Mouse (Mus musculus): ENCODE measurements around the gene Sart3. TPM values are rescaled to one million over a fixed set of nuclear protein-coding genes. Genes with fewer than 3 reads are reported as not detected.
"Not testable (repeated sequence)": the region's sequence is repeated elsewhere in the genome, so short reads cannot be mapped to it uniquely, and the experiment has no call there.

Gene Sart3
- polyA plus RNA-seq (2012; rRNA removed): 39.0 and 44.1 TPM in 2 replicates

DNA sequence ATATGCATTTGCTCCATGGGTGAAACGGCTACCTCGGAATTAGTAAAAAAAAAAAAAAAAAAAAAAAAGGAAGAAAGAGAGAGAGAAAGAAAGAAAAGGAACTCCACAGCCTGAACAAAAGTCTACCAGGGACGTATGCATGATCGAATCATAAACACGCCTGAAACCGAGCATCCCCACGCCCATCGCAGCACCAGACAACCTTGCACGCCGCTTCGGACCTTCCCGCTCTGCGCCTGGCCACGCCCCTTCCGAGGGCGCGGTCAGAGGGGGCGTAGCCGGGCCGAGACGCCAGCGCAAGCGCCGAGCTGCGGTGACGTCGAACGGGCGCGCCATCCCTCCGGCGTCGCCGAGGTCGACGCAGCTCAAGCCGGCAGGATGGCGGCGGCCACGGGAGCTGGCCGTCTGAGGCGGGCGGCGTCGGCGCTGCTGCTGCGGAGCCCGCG lies at the start of gene Sart3, which contains the start of gene Iscu:
Gene Sart3, minus strand, starts transcription at position 61 of the 446 bp plus-strand sequence.
Gene Iscu, plus strand, starts transcription at position 299 of the 446 bp plus-strand sequence.
- peak; percentile 79 to 94 for DNase-seq (ENCODE audit: extremely low spot score in 1 of 2, low spot score in 1 of 2)

DNA sequence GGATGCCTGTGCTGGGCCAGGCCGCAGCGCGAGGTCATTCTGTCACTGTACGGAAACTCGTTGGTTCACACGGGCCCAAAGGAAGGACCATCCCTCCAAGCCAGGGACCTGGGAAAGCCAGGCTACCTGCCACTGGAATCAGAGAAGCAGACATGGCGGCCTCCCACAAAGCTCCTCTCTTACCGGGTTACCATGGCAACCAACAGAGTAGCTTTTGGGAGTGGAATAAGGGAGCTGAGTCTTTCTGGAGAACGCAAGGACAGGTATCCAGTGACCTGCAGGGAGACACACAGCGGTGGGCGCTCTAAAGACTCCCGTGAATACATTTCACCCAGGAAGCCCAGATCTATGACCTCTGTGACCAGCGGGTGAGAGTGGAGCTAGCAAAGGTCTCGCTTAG lies 46.3 kb upstream of the Sart3 start:
- no peak for DNase-seq (ENCODE audit: extremely low spot score in 1 of 2, low spot score in 1 of 2)

DNA sequence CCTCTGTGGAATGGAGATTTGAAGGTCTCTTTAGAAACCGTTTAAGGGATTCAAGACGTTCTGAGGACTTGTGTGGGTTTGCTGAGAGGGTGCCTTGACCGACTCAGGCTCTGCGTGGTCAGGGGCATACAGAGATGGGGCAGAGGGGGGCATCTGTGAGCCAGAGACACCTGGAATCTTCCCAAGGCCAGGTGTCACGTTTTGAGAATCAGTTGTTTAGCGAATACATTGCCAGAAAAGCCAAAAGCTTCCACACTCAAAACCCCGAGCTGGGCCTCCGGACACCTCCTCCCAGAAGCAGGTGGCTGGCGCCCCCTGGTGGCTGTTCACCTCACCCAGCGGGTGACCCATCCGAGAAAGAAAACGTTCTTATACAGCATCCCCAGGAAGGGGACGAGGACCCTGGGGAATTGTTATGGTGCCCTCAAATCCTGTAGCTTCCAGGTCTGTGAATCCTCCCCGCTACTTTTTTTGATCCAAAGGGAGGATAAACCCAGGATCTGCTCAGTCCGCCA lies 43.4 kb upstream of the Sart3 start:
- DNase-seq (ENCODE audit: extremely low spot score in 1 of 2, low spot score in 1 of 2): peak in 1 of 2 experiments; percentile 71

DNA sequence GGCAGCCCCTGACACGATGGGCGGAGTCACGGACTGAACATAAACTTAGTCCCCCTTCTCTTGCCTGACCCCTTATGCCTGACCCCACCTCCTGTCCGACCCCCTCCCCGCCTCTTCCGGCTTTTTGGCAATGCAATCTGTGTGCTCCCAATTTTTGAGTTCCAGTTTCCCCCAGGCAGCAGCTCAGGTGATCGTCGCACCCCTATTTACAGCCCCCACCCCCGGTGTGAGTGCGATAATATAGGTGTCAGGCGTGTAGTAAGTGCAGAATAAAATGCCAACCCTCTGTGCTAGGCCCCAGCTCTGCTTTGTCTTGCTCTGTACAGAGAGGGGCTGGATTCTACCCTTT lies 42.7 kb upstream of the Sart3 start:
- no peak for DNase-seq (ENCODE audit: extremely low spot score in 1 of 2, low spot score in 1 of 2)

DNA sequence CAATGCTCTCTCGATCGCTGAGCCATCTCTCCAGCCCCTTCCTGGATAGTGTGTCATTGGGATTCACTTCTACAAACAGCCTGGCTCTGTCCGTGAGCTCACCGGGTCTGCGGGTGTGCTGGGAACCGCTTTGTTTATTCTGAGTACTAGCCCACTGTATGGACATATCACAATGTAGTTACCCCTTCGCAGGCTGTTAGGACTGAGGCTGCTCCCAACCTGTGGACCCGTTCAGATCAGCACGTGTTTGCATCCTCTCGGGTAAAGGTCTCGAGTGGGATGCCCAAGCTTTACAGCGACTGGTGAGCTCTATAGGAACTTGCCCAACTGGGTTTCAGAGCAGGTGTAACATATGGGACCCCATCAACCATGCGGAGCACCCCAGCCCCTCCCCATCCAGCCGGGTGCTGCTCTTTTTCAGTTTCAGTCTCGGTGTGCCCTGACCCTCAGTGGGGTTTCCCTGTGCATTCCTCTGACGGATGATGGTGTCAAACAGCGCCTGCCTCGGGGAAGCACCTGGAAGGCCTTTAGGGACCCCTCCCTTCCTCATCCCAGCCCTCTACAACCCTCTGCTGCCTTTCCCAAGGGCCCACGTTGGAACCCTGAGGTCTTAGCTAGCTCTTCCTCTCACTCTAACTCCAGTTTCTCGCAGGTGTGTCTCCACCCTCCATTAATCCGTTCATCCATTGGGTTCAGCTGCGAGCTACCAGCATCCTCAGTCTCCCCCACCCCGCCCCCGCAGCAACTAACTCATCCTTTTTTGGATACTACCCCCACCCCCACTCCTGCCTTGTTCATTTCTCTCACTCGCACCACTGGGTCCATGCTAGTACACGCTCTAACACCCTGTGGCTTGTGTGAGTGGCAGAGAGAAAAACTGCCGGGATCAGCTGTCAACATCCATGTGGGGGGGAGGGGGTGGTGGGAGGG lies 42.1 kb upstream of the Sart3 start:
- no peak for DNase-seq (ENCODE audit: extremely low spot score in 1 of 2, low spot score in 1 of 2)

DNA sequence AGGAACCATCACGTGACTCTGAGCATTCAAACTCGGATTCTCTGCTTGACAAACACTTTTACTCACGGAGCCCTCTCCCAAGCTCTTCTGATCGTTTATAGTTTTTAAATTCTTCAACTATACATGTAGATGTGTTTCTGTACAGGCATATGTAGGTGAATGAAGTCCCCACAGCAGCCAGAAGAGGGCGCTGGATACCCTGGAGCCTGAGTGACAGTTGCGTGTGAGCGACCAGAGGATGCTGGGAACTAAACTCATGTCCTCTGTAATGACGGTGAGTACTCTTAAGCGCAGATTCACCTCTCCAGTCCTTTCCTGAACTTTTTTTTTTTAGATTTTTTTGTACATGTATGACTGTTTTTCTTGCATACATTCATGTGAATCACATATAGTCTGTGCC lies 41.3 kb upstream of the Sart3 start:
- DNase-seq (ENCODE audit: extremely low spot score in 1 of 2, low spot score in 1 of 2): no peak

DNA sequence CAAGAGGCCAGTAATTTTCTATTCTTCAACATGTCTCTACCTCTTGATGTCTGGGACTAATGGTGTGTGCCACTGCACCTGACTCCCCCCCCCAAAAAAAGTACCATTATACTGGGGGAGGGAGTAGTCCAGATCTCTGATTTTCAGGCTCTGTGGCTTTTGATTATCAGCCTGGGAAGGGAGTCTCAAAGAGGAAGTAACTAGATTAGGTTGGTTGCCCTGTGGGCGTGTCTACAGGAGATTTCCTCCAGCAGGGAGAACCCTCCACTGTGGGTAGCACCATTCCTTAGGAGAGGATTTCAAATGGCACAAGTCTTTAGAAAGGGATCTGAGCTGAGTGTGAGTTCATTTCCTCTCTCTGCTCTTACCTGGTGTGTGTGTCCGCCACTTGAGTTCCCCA lies 40.3 kb upstream of the Sart3 start:
- DNase-seq (ENCODE audit: extremely low spot score in 1 of 2, low spot score in 1 of 2): no peak

DNA sequence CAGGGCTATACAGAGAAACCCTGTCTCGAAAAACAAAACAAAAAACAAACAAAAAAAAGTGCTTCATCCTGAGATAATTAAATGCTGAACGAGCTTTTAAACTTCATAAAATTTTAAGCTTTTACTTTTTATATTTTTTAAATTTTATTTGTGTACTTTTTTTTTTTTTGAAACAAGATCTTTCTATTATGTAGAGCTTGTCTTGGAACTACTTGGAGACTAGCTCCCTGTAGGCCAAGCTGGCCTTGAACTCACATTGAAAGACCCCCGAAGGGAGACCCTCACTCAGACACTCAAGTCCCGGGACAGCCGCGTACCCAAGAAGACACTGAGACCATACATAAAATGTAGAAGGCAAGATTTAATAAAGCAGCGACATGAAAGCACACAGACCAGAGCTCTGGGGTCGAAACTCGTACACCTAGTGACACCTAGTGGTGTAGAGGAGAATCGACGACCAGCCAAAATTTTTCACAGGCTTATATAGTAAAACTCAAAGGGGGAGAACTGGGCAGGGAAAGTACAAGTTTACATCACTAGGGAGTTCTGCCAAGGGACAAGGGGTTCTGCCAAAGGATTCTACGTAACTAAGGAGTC lies 39.6 kb upstream of the Sart3 start:
- not testable (repeated sequence) for DNase-seq (ENCODE audit: extremely low spot score in 1 of 2, low spot score in 1 of 2)

DNA sequence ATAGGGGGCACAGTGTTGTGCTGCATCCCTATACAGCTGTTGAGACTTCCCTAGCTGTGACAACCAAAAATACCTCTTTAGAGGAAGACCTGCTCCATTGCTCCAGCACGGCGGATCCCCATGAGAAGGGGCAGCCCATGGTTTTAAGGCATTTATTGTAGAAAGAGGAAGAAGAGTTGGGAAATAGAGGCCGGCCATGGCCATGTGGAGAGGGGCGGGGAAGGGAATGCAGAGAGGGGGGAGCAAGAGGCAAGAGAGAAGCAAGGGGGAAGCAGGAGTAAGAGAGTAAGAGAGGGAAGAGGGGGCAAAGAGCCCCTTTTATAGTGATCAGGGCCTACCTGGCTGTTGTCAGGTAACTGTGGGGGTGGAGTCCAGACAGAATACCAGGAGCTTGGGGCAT lies 37.8 kb upstream of the Sart3 start:
- no peak for DNase-seq (ENCODE audit: extremely low spot score in 1 of 2, low spot score in 1 of 2)

DNA sequence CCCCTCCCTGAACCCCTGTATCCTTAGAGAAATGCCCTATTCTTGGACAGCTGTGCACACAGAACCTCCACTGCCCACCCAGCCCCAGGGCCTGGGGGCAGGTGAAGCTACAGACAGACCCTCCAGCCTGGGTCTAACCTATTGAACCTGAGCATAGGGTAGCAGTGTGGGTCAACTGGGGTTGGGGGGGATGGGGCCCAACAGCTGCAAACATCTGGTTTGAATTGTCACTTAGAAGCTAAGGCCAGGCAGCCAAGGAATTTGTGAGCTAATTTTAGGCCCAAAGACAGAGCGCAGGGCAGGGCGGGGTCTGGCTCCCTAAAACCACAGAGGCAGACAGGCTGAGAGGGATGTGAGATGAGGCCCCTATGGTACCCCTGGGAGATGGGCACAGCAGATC lies 35.9 kb upstream of the Sart3 start:
- DNase-seq (ENCODE audit: extremely low spot score in 1 of 2, low spot score in 1 of 2): no peak

DNA sequence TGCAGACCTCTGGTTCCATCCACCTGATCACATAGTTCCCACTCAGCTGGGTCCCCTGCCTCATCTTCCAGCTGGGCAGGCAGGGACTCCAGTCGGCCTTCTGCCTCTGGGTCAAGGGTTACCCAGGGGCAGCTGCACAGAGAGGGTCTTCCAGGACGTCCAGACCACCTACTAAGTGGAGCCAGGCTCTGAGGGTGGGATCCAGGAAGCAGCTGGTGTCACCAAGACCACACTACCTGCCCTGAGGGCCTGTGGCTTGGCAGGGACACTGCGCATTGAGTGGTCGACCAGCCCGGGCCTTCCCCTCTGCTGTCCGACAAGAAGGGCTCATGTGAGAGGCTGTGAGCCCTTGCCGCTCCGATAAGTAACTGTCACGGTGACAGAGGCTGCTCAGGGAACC lies 35.4 kb upstream of the Sart3 start:
- DNase-seq (ENCODE audit: extremely low spot score in 1 of 2, low spot score in 1 of 2): no peak

DNA sequence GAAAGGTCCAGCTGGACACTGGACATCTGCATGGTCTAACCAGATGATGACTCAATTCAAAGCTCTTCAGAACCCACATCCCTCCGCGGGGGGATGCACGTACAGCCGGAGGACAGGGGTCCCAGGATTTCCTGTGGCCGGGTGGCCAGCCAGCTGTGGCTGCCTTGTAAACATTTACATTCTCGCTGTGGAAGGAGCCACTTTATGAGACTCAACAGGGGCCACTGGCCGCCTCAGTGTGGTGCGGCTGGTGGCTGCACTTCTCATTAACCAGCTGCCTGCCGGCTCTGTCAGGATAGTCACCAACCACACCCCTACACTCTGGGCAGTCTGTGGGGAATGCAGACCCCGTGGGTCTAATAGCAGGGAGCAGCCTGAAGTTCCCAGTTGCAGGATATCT lies 34.1 kb upstream of the Sart3 start:
- no peak for DNase-seq (ENCODE audit: extremely low spot score in 1 of 2, low spot score in 1 of 2)

DNA sequence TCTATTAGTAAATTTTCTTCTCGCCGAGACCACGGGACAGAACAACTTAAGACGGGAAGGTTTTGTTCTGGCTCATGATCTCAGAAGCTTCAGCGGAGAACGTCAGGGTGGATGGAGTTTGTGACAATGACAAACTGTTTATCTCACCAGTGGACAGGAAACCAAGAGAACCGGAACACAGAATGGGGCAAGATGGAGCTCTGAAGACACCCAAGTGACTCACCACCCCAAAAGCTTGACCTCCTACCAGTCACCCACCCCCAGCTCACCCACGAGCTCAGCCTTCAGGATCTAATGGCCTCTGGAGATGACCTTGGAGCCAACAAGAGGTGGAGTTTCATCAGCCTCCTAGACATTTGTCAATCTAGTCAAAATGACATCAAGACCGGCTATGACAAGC lies 33.0 kb upstream of the Sart3 start:
- no peak for DNase-seq (ENCODE audit: extremely low spot score in 1 of 2, low spot score in 1 of 2)

DNA sequence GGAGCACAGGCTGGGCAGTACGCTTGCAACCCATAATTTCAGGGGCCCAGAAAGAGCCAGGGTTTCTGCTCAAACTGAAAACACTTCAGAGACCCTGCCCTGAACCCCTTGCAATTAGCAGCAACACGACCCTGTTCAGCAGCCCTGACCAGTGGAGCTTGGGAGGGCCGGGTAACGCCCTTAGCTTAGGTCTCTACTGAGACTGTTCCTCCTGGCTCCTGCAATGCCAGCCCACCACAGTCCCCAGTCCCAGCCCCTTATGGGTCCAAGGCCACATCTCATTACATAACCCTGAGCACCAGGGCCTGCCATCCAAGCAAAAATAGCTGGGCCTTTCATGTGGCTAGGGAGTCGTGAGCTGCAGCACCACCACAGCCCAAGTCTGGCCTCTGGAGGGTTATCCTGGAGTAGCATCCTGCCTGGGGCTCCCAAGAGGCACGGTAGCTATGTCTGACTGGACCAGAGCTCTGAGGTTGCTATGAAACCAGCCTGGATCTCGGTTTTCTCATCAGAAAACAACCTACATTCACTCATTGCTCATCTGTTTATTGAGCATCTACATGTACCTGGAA lies 32.2 kb upstream of the Sart3 start:
- DNase-seq (ENCODE audit: extremely low spot score in 1 of 2, low spot score in 1 of 2): no peak

DNA sequence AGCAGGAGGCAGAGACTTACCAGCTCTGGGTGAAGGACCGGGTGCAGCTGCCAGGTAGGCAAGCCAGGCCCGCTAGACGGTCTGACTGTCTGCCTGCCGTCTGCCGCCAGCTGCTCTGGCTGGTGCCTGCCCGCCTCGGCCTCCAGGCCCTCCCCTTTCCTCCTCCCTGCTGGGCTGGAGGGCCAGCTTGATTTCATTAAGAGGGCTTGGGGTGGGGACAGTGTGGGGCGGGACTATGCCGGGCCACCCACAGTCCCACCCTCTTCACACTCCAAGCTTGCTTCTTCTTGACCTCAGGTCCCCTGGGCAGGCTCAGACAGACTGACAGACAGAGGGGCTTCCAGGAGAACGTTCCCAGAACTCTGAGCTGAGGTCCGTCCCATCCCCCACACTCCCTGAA lies 28.0 kb upstream of the Sart3 start, which contains the start of gene Tmem119:
Gene Tmem119, minus strand, starts transcription at position 237 of the 400 bp plus-strand sequence.
- DNase-seq (ENCODE audit: extremely low spot score in 1 of 2, low spot score in 1 of 2): no peak

DNA sequence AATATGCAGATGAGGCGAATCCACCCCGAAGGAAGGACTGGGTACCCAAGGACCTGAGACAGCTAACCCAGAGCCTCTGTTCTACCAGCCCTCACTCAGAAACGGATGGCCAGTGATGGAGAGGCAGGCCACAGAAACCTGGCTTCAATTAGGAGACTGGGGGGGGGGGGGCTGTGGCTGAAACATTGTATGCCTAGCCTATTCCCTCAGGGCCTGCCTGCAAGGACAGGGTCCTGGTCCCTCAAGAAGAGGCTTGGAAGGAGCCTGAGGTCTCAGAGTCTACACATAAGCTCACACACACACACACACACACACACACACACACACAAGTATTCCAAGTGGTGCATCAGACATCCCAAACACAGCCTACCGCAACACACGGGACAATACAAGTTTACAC lies 27.4 kb upstream of the Sart3 start:
- DNase-seq (ENCODE audit: extremely low spot score in 1 of 2, low spot score in 1 of 2): no peak

DNA sequence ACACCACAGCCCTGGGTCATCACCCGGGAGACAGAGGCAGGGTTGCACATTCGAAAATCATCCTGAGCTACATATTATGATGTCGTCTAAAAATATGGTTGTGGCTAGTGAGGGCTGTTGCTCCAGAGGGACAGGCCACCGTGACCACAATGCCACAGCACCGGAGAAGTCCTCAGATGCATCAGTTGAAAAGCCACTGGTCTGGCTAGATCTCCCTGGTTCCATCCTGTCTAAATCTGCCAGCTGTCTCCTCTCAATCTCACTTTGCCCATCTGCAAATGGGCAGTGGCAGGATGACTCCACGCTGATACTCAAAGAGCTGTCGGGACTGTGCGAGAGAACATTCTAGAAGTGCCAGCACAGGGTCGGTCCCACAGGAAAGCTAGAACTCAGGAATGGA lies 26.2 kb upstream of the Sart3 start:
- DNase-seq (ENCODE audit: extremely low spot score in 1 of 2, low spot score in 1 of 2): no peak

DNA sequence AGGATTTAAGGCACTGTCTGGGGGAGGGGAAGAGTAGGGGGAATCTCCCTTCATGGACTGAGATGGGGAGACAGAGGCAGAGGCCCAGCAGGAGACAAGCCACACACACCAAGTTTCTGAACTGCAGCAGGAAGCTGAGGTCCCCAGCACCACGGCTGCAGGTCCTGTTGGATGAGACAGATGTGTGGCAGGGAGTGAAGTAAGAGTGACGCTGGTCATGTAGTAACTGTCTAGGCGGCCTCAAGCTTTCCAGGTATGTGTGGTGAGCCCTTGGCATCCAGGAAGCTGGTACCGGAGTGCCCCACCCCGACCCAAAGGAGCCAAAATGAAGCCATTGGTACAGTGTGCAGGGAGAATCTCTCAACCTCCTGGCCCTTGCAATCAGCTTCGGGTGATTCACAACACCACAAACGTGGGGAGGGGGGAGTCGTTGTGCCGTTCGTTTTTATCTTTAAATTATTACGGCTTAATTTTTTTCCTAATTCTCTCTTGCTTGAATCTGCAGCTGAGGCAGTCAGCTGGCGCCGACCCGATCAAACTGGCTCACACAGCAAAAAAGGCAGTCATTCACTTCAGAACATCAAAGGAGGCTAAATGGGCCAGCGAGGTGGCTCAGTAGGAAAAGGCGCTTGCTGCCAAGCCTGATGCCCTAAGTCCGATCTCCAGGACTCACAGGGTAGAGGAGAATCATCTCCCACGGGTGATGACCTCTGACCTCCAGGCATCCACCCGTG lies 25.0 kb upstream of the Sart3 start:
- DNase-seq (ENCODE audit: extremely low spot score in 1 of 2, low spot score in 1 of 2): no peak

DNA sequence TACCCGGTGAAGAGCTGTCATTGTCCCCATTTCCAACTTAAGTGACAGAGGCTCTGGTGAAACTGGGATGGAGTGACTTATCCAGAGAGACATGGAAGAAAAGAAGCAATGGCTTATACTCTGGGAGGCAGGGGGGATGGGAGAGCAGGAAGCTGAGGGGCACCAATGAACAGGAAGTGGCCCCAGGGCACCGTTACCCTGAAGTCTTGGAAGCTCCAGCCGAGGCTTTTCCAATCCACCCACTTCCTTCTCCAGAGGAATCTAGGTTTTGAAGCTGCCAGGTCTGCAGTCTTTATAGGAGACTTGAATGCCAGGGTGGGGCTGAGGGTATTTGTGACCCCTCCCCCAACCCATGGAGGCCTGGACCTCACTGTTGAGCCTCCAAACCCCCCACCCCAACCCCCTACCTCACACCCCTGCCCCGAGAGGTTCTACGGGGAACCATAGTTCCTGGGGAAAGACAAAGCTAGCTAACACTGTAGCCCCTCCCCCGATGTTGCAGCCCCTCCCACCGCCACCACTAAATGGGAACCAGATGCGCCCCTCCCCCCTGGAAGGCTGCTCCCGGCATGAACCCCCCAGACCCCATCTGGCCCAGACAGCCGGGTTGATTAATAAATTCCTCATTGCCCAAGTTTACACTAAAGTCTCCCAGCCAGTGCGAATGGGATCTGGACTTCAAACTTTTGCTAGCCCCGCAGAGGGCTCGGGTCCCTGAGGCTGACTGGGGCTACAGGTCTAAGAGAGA lies 24.3 kb upstream of the Sart3 start:
- DNase-seq (ENCODE audit: extremely low spot score in 1 of 2, low spot score in 1 of 2): no peak

Data from frontal cortex, adult 2 months (tissue).